Mouse (Mus musculus): ENCODE measurements around the gene Gm26602. TPM values are rescaled to one million over a fixed set of nuclear protein-coding genes. Genes with fewer than 3 reads are reported as not detected.

The Gm26602 gene
- polyA plus RNA-seq, 1 experiment = not detected

DNA sequence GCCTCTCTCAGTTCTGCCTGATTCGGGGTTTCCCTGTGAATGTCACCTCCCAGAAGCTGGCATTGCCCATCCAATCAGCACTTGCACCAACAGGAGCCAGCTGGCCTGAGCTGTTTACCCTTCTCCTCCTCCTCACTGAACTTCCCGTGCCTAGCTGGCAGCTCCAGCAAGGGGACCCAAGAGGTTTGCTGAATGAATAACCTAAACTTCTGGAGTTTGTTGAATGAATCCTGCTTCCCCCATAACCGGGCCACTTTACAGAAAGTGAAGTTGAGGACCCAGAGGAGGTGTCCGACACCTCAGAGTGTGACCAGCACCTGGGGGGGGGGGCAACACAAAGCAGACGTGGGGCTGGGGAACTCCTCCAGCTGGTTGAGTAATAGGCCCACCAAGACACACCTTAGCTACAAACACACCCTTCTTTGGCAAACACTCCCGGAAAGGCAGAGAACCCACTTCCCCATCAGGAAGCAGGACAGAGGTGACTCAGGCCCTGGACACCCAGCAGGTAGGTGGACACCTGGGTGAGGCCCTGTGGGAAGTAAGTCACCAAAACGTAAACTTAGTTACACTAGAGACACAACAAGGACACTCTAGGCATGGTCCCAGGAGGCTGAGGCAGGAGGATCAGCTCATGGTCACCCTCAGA is 4.4 kb downstream of the Gm26602 start:
- peaks cover 90% of the 10 kb centered on the region for H3K4me1 ChIP-seq

DNA sequence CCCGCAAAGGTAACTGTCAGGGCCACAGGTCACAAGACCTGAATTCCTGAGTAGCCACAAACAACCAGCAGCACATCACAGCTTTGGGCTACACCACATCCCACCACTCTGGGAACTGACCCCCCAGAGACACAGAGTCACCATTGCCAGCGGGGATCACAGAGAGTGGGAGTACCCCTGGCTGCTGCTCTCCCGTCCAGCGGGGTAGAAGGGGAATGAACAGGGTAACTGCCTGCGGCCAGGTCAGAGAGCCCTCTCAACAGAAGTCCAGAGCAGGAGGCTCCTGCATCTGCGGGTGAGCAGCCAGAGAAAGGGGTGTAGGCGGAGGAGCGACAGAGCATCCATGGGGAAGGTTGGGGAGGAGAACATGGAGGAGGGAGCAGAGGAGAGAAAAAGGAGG is 5.4 kb downstream of the Gm26602 start:
- Histone ChIP-seq H3K4me1 (peaks cover 90% of the 10 kb centered on the region), H3K27me3 (replicated peaks) (peaks cover 12% of the 10 kb centered on the region), H3K36me3 (replicated peaks; ENCODE audit: low read length) (peaks cover 37% of the 10 kb centered on the region), H3K4me3 (replicated peaks) (peak overlapping the region; percentile 98), H3K9me3 (no peaks in the 10 kb centered on the region)
- no peak for TF ChIP-seq FLI1 (IDR thresholded peaks at IDR 0.05; ENCODE audit: low read length)
- no peak for TF ChIP-seq GATA1 (IDR thresholded peaks at IDR 0.05; ENCODE audit: borderline replicate concordance, low read length)

More for the DNA sequence above, 4.4 kb downstream of the Gm26602 start:
- H3K9me3 ChIP-seq = no peaks in the 10 kb centered on the region
- H3K4me3 ChIP-seq (replicated peaks) = peak overlapping the region; percentile 98
- peaks cover 2% of the 10 kb centered on the region for H3K27me3 ChIP-seq (replicated peaks)
- TF ChIP-seq FLI1 (IDR thresholded peaks at IDR 0.05; ENCODE audit: low read length) = no peak
- TF ChIP-seq GATA1 (IDR thresholded peaks at IDR 0.05; ENCODE audit: borderline replicate concordance, low read length) = no peak
- H3K36me3 ChIP-seq (replicated peaks; ENCODE audit: low read length) = peaks cover 45% of the 10 kb centered on the region

DNA sequence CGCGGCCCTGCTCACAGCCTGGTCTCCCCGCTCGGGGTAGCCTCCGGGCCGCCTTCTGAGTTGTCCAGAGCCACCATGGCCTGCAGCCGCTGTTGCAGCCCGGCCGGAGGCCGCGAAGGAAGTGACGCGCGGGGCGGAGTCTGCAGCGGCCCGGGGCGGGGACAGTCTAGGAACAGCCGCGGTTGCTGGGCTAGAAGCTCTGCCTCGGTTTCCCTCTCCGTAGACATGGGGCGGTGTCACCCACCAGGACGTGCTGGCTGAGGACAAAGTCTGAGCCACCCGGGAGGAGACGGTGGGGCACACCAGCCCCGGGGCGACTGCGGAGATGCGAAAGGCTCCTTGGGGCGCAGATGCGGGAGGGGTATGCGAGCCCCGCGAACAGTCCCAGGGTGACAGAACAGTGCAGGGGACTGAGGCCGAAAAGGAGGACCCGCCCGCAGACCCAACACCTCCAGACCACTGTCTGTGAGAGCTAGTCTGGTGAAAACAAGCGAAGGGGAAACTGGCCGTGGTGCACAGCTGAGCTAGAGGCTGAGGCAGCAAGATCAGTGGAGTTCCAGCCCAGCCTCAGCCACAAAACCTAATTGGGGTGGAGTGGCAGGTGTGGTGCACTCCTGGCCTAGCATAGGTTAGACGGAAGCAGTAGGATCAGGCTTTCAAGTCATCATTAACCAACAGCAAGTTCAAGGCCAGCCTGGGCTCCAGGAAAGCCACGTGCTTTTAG is 6.3 kb downstream of the Gm26602 start, which contains the start of gene Kiss1r:
Gene Kiss1r (plus strand): TSS at position 164 of the 724 bp plus-strand sequence.
- Histone ChIP-seq H3K27me3 (replicated peaks) (peaks cover 19% of the 10 kb centered on the region), H3K4me1 (peaks cover 89% of the 10 kb centered on the region), H3K4me3 (replicated peaks) (peak within 1 kb of the TSS; percentile 98), H3K36me3 (replicated peaks; ENCODE audit: low read length) (peaks cover 35% of the 10 kb centered on the region), H3K9me3 (0 out of 2 replicates have a peak, but pooled peaks cover 6% of the 10 kb centered on the region)
- no peak for TF ChIP-seq GATA1 (IDR thresholded peaks at IDR 0.05; ENCODE audit: borderline replicate concordance, low read length)
- no peak for TF ChIP-seq FLI1 (IDR thresholded peaks at IDR 0.05; ENCODE audit: low read length)

DNA sequence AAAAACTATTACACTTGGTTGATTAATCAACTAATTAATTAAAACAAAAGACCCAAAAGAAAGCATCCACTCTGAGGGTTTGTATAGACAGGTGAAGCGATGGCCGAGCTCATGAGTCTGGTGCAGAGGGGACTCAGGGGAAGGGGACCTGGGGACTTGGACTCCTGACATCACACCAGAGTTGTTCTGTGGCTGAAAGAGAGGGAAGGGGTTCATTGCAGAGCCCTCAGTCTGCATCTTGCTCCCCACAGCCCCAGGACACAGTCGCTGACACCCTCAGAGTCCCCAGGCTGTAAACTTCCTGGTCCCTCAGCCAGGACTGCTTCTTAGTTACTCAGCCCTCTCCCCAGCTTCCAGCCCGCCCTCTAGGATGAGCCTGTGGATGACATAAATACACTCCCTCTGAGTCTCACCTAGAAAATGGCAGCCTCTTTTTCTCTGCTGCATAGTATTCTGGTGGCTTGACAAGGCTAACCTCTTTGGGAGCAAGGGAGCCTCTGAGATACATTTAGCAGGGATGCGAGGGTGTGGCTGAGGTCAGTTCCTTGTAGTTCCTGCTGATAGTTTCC is 7.0 kb downstream of the Gm26602 start:
- Histone ChIP-seq H3K4me1 (peaks cover 87% of the 10 kb centered on the region), H3K4me3 (replicated peaks) (peak overlapping the region; percentile 98), H3K27me3 (replicated peaks) (peaks cover 19% of the 10 kb centered on the region), H3K9me3 (0 out of 2 replicates have a peak, but pooled peaks cover 6% of the 10 kb centered on the region), H3K36me3 (replicated peaks; ENCODE audit: low read length) (peaks cover 35% of the 10 kb centered on the region)
- TF ChIP-seq FLI1 (IDR thresholded peaks at IDR 0.05; ENCODE audit: low read length) (no peak), GATA1 (IDR thresholded peaks at IDR 0.05; ENCODE audit: borderline replicate concordance, low read length) (no peak)

DNA sequence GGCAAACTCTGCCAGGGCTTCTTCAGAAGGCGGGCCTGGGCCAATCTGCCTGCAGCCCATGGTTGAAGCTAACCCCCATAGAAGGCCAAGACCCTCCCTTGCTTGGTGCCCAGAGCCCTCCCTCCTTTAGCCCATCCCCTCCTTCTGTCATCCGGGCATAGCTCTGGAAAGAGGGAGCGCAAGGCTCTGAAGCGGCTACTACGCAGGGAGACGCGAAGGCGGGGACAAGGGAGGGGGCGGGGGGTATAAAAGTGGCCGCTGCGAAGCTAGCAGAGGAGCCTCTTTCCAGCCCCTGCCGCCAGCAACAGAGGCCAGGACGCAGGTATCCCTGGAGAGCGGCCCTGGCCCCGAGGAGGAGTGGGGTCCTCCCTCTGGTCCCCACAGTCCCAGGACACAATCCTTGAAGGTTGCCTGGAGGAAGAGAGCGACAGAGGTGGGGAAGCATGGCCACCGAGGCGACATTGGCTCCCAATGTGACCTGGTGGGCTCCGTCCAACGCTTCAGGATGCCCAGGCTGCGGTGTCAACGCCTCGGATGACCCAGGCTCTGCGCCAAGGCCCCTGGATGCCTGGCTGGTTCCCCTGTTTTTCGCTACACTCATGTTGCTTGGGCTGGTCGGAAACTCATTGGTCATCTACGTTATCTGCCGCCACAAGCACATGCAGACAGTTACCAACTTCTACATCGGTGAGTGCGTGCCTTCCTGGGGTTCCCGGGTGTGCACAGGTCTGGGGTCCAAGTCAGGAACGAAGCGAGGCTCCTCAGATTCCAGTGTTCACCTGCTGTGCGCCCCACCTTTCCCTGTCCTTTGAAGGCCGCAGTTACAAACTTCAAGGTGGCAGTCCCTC is 7.8 kb downstream of the Gm26602 start:
- peaks cover 19% of the 10 kb centered on the region for H3K27me3 ChIP-seq (replicated peaks)
- H3K4me3 ChIP-seq (replicated peaks) = peak overlapping the region; percentile 80
- TF ChIP-seq GATA1 (IDR thresholded peaks at IDR 0.05; ENCODE audit: borderline replicate concordance, low read length) (no peak), FLI1 (IDR thresholded peaks at IDR 0.05; ENCODE audit: low read length) (no peak)
- 0 out of 2 replicates have a peak, but pooled peaks cover 6% of the 10 kb centered on the region for H3K9me3 ChIP-seq
- peaks cover 87% of the 10 kb centered on the region for H3K4me1 ChIP-seq
- peaks cover 30% of the 10 kb centered on the region for H3K36me3 ChIP-seq (replicated peaks; ENCODE audit: low read length)

DNA sequence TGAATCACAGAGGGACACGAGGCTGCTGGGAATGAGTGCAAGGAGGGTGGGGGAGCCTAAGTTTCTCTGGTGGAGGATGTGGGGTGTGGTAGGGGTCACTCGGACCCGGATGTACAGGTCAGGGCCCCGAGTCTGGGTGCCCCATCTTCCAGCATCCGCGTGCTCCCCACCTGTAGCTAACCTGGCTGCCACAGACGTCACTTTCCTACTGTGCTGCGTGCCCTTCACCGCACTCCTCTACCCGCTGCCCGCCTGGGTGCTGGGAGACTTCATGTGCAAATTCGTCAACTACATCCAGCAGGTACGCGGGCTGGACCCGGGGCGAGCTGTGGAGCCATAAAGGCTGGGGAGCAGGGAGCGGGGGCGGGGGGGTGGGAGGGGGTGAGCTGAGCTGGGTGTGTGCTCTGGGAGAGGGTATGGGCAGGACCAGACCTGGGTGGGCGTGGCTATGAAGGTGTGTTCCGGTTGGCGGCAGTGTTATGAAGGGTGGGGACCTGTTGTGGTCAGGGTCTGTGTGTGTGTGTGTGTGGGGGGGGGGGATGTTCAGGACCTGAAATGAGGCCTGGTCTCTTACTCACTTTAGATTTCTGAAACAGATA is 8.7 kb downstream of the Gm26602 start:
- Histone ChIP-seq H3K4me1 (peaks cover 86% of the 10 kb centered on the region), H3K4me3 (replicated peaks) (peak overlapping the region; percentile 46)

DNA sequence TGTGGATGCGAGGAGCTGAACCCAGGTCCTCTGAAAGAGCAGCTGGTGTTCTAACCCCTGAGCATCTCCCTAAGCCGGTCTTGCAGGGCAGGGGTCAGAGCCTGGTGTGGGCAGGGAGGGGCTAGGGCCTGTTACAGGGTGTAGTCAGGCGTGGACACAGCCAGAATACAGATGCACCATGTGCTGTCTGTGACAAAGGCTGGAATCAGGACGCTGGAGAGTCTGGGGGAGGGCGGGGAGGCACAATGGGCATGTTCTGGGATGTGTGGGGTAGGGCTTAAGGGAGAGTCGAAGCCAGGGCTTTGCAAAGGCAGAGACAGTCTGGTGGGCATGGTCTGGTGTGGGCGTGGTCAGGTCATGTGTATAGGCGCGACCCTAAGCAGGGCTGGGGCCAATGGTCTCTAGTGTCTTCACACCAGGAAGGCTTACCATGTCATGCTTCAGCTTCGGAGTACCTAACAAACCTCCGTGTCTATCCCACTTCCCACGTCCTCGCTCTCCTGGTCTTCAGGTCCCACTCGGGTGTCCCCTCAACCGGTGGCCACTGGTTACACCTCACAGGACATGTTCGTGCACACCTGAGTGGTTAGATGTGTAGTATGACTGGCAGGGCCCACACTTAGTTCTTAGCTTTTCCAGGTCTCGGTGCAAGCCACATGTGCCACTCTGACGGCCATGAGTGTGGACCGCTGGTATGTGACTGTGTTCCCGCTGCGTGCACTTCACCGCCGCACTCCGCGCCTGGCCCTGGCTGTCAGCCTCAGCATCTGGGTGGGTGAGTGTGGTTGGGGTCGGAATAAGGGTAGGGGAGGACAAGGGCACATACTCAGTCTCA is 9.6 kb downstream of the Gm26602 start:
- Histone ChIP-seq H3K27me3 (replicated peaks) (peaks cover 19% of the 10 kb centered on the region), H3K9me3 (0 out of 2 replicates have a peak, but pooled peaks cover 6% of the 10 kb centered on the region), H3K4me1 (peaks cover 83% of the 10 kb centered on the region), H3K36me3 (replicated peaks; ENCODE audit: low read length) (peaks cover 21% of the 10 kb centered on the region), H3K4me3 (replicated peaks) (peak overlapping the region; percentile 30)
- TF ChIP-seq FLI1 (IDR thresholded peaks at IDR 0.05; ENCODE audit: low read length) = no peak
- TF ChIP-seq GATA1 (IDR thresholded peaks at IDR 0.05; ENCODE audit: borderline replicate concordance, low read length) = no peak

More for the DNA sequence above, 8.7 kb downstream of the Gm26602 start:
- TF ChIP-seq FLI1 (IDR thresholded peaks at IDR 0.05; ENCODE audit: low read length) (no peak), GATA1 (IDR thresholded peaks at IDR 0.05; ENCODE audit: borderline replicate concordance, low read length) (no peak)
- 0 out of 2 replicates have a peak, but pooled peaks cover 6% of the 10 kb centered on the region for H3K9me3 ChIP-seq
- peaks cover 19% of the 10 kb centered on the region for H3K27me3 ChIP-seq (replicated peaks)
- H3K36me3 ChIP-seq (replicated peaks; ENCODE audit: low read length) = peaks cover 22% of the 10 kb centered on the region

DNA sequence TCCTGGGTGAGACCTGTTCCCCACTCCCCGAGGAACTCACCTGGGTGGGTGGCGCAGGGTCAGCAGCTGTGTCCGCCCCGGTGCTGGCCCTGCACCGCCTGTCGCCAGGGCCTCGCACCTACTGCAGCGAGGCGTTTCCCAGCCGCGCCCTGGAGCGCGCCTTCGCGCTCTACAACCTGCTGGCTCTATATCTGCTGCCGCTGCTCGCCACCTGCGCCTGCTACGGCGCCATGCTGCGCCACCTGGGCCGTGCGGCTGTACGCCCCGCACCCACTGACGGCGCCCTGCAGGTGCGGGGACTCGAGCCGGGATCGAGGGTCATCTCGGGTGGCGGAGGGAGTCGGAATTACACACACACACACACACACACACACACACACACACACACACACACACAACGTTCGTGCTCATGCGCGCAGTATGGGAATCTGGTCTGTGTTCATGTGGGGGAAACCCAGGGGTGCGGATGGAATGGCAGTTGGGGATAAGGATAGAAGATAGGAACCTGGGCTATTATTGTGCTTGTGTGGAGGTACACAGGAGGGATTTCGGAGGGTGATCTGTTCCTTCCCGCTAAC is 10.4 kb downstream of the Gm26602 start, which contains the start of gene R3hdm4:
Gene R3hdm4 (minus strand): TSS at position 251 of the 578 bp plus-strand sequence.
- Histone ChIP-seq H3K27me3 (replicated peaks) (peaks cover 19% of the 10 kb centered on the region), H3K9me3 (0 out of 2 replicates have a peak, but pooled peaks cover 6% of the 10 kb centered on the region), H3K36me3 (replicated peaks; ENCODE audit: low read length) (peaks cover 19% of the 10 kb centered on the region), H3K4me3 (replicated peaks) (peak within 1 kb of the TSS; percentile 35), H3K4me1 (peaks cover 85% of the 10 kb centered on the region)
- TF ChIP-seq FLI1 (IDR thresholded peaks at IDR 0.05; ENCODE audit: low read length) (no peak), GATA1 (IDR thresholded peaks at IDR 0.05; ENCODE audit: borderline replicate concordance, low read length) (no peak)

Measured in megakaryocyte, embryonic 14.5 days (primary cell).